In genomic region chr19:7195900-7196728, GRCm38 (mm10) we compare ENCODE assay signal across 7 mouse cellular contexts. TPM values are rescaled to one million over a fixed set of nuclear protein-coding genes. Genes with fewer than 3 reads are reported as not detected.
DNase-seq lines count a peak whose midpoint lies in the region; ATAC-seq and TF ChIP-seq lines count a peak whose summit lies in the region.

No protein-coding gene starts in this region.

- peak overlapping the region in 1 of 2 experiments; percentile 9; a peak in 1 of 4 replicates for H3K4me3 ChIP-seq in ES-E14 (ENCODE audit: insufficient read depth in 1 of 2, low read depth in 1 of 2, low read length in 2 of 2, poor library complexity in 1 of 2, severe bottlenecking in 1 of 2)
- H3K4me3 ChIP-seq in embryonic facial prominence, embryonic 11.5 days (ENCODE audit: low read depth, low read length) = no peak overlapping the region
- peak overlapping the region; percentile 16; the same call in 1 of the 2 replicates for H3K4me3 ChIP-seq in heart, embryonic 12.5 days
- no peak overlapping the region for H3K4me3 ChIP-seq in small intestine, adult 2 months (ENCODE audit: low read depth, low read length)

- H3K9me3 ChIP-seq in ES-E14 (ENCODE audit: control insufficient read depth, insufficient read depth, low read depth, low read length) = no peaks in the 10 kb centered on the region
- no peaks in the 10 kb centered on the region for H3K9me3 ChIP-seq in embryonic facial prominence, embryonic 11.5 days (replicated peaks; ENCODE audit: control insufficient read depth, low read length)
- no peaks in the 10 kb centered on the region for H3K9me3 ChIP-seq in heart, embryonic 12.5 days (replicated peaks)

- peaks cover 29% of the 10 kb centered on the region for H3K36me3 ChIP-seq in ES-E14 (ENCODE audit: control insufficient read depth, insufficient read depth, low read length, poor library complexity, severe bottlenecking)
- peaks cover 10% of the 10 kb centered on the region for H3K36me3 ChIP-seq in embryonic facial prominence, embryonic 11.5 days (replicated peaks; ENCODE audit: control insufficient read depth, insufficient read depth, low read depth, low read length)
- peaks cover 38% of the 10 kb centered on the region for H3K36me3 ChIP-seq in heart, embryonic 12.5 days
- peaks cover 41% of the 10 kb centered on the region for H3K36me3 ChIP-seq in small intestine, adult 2 months (ENCODE audit: control insufficient read depth, insufficient read depth, low read length)

- H3K4me1 ChIP-seq in ES-E14 (ENCODE audit: control insufficient read depth in 2 of 2, insufficient read depth in 2 of 2, low read length in 2 of 2, poor library complexity in 1 of 2) = peaks cover 0 to 16% of the 10 kb centered on the region in 2 experiments; a peak in 2 of 4 replicates
- H3K4me1 ChIP-seq in embryonic facial prominence, embryonic 11.5 days (ENCODE audit: control insufficient read depth, insufficient read depth, low read length) = no peaks in the 10 kb centered on the region
- H3K4me1 ChIP-seq in heart, embryonic 12.5 days (replicated peaks) = peaks cover 19% of the 10 kb centered on the region
- peaks cover 23% of the 10 kb centered on the region for H3K4me1 ChIP-seq in small intestine, adult 2 months (ENCODE audit: control insufficient read depth, insufficient read depth, insufficient read length, low read length)

- WGBS in embryonic facial prominence, embryonic 11.5 days = 16% methylated on average over 33 of the region's 33 CpGs
- WGBS in heart, embryonic 12.5 days = 13% methylated on average over 33 of the region's 33 CpGs
- WGBS in small intestine, adult 2 months = 35% methylated on average over 33 of the region's 33 CpGs

- in situ Hi-C loops in ES-E14 (cut with MboI; ENCODE audit: low sequenced_read_pairs in 2 of 2, unreplicated experiment in 2 of 2) = loop anchor here (10.0 kb wide), 1 partner anchor 131 kb away; no protein-coding TSS in a partner anchor

- no peaks in the 10 kb centered on the region for H3K27me3 ChIP-seq in embryonic facial prominence, embryonic 11.5 days (ENCODE audit: control insufficient read depth, insufficient read depth, low read length)
- H3K27me3 ChIP-seq in heart, embryonic 12.5 days (replicated peaks) = peaks cover 10% of the 10 kb centered on the region
- no peaks in the 10 kb centered on the region for H3K27me3 ChIP-seq in small intestine, adult 2 months (ENCODE audit: control insufficient read depth, insufficient read depth, low read length)

- H3K27ac ChIP-seq in ES-E14 (ENCODE audit: insufficient read depth, low read depth, low read length, poor library complexity, severe bottlenecking) = no peak overlapping the region
- H3K27ac ChIP-seq in embryonic facial prominence, embryonic 11.5 days (replicated peaks; ENCODE audit: low read depth, low read length) = no peak overlapping the region
- no peak overlapping the region for H3K27ac ChIP-seq in heart, embryonic 12.5 days (ENCODE audit: poor library complexity, severe bottlenecking)
- H3K27ac ChIP-seq in small intestine, adult 2 months (ENCODE audit: insufficient read depth, low read depth, low read length) = no peak overlapping the region

- TF ChIP-seq CTCF in small intestine, adult 2 months (IDR thresholded peaks at IDR 0.05; ENCODE audit: extremely low read depth, insufficient read length, insufficient replicate concordance, low read depth, low read length) = peak; percentile 93

- H3K4me2 ChIP-seq in embryonic facial prominence, embryonic 11.5 days (ENCODE audit: low read depth, low read length) = no peak overlapping the region
- H3K4me2 ChIP-seq in heart, embryonic 12.5 days = peak overlapping the region; percentile 53

- H3K9ac ChIP-seq in ES-E14 (ENCODE audit: insufficient read depth, low read depth, low read length, poor library complexity, severe bottlenecking) = no peak overlapping the region
- H3K9ac ChIP-seq in embryonic facial prominence, embryonic 11.5 days (replicated peaks; ENCODE audit: low read length) = no peak overlapping the region
- H3K9ac ChIP-seq in heart, embryonic 12.5 days = peak overlapping the region; percentile 23

- no peak for DNase-seq in ES-E14 (ENCODE audit: low read depth, low spot score)
- DNase-seq in adrenal gland, postnatal 14 days = peak; percentile 77
- peak; percentile 67 for DNase-seq in embryonic facial prominence, embryonic 11.5 days (ENCODE audit: low spot score)
- DNase-seq in kidney, postnatal 14 days = peak; percentile 79
- DNase-seq in lung, postnatal 25 days (ENCODE audit: low spot score) = peak; percentile 56

- TF ChIP-seq POLR2A in small intestine, adult 2 months (IDR thresholded peaks at IDR 0.05; ENCODE audit: low read depth, low read length) = no peak

- peak; percentile 7 for ATAC-seq in embryonic facial prominence, embryonic 11.5 days (replicated peaks; ENCODE audit: insufficient number of reproducible peaks, low FRiP score, low TSS enrichment, low read depth)
- peak; percentile 13; the same call in 1 of the 2 replicates for ATAC-seq in heart, embryonic 12.5 days (ENCODE audit: insufficient number of reproducible peaks, low FRiP score)

TF ChIP-seq in ES-E14, 5 proteins besides CTCF, POLR2A, EP300 and RAD21:
- TF ChIP-seq ZNF384 (IDR thresholded peaks at IDR 0.05; ENCODE audit: low read depth, low read length) (no peak), ZC3H11A (IDR thresholded peaks at IDR 0.05; ENCODE audit: borderline replicate concordance, low read depth, low read length) (peak; percentile 65; the same call in 1 of the 2 replicates), CHD2 (IDR thresholded peaks at IDR 0.05; ENCODE audit: low read depth, low read length) (no peak), MAFK (IDR thresholded peaks at IDR 0.05; ENCODE audit: insufficient read depth, low read depth, low read length) (no peak)

RNA-seq across cellular contexts. Expression of gene Otub1, which starts 10.0 kb away (rescaled TPM):
- total RNA-seq in ES-E14 (2012; rRNA removed) = 117 and 123 TPM in 2 replicates
- total RNA-seq in adrenal gland, postnatal 14 days (2021) = 103 and 124 TPM in 2 replicates
- polyA plus RNA-seq in embryonic facial prominence, embryonic 11.5 days (2014; fragmentation: Nextera tagmentation; extraction: Ambion mirVana) = 217 and 252 TPM in 2 replicates
- polyA plus RNA-seq in heart, embryonic 12.5 days (2016; fragmentation: Nextera tagmentation; extraction: Ambion mirVana) = 151 and 154 TPM in 2 replicates
- polyA plus RNA-seq in small intestine, adult 2 months (2012; rRNA removed) = 61.9 and 113 TPM in 2 replicates

RNA-seq across cellular contexts. Expression of gene Cox8a, which starts 21.3 kb away (rescaled TPM):
- 882 and 1,211 TPM in 2 replicates for total RNA-seq in ES-E14 (2012; rRNA removed)
- 1,334 and 1,491 TPM in 2 replicates for total RNA-seq in adrenal gland, postnatal 14 days (2021)
- 741 and 769 TPM in 2 replicates for polyA plus RNA-seq in embryonic facial prominence, embryonic 11.5 days (2014; fragmentation: Nextera tagmentation; extraction: Ambion mirVana)
- polyA plus RNA-seq in heart, embryonic 12.5 days (2016; fragmentation: Nextera tagmentation; extraction: Ambion mirVana) = 2,134 and 2,138 TPM in 2 replicates
- polyA plus RNA-seq in small intestine, adult 2 months (2012; rRNA removed) = 3,019 and 4,573 TPM in 2 replicates

RNA-seq across cellular contexts. Expression of gene Naa40, which starts 44.9 kb away (rescaled TPM):
- 50.9 and 56.1 TPM in 2 replicates for total RNA-seq in ES-E14 (2012; rRNA removed)
- 27.9 and 30.6 TPM in 2 replicates for total RNA-seq in adrenal gland, postnatal 14 days (2021)
- 82.9 and 88.0 TPM in 2 replicates for polyA plus RNA-seq in embryonic facial prominence, embryonic 11.5 days (2014; fragmentation: Nextera tagmentation; extraction: Ambion mirVana)
- 64.1 and 66.3 TPM in 2 replicates for polyA plus RNA-seq in heart, embryonic 12.5 days (2016; fragmentation: Nextera tagmentation; extraction: Ambion mirVana)
- 8.2 and 13.1 TPM in 2 replicates for polyA plus RNA-seq in small intestine, adult 2 months (2012; rRNA removed)
